Mouse (Mus musculus) spleen, postnatal 14 days (tissue): ENCODE measurements around the gene Zfp943.
"Not testable (repeated sequence)": the region's sequence is repeated elsewhere in the genome, so short reads cannot be mapped to it uniquely, and the experiment has no call there.

ENCODE experiments used
- DNase-seq, 2 experiments: peaks; one replicate each; pipeline ENCODE4 v3.0.0; 2021 to 2022; ENCODE audit warnings: low spot score in 2 of 2

Gene Zfp943

DNA sequence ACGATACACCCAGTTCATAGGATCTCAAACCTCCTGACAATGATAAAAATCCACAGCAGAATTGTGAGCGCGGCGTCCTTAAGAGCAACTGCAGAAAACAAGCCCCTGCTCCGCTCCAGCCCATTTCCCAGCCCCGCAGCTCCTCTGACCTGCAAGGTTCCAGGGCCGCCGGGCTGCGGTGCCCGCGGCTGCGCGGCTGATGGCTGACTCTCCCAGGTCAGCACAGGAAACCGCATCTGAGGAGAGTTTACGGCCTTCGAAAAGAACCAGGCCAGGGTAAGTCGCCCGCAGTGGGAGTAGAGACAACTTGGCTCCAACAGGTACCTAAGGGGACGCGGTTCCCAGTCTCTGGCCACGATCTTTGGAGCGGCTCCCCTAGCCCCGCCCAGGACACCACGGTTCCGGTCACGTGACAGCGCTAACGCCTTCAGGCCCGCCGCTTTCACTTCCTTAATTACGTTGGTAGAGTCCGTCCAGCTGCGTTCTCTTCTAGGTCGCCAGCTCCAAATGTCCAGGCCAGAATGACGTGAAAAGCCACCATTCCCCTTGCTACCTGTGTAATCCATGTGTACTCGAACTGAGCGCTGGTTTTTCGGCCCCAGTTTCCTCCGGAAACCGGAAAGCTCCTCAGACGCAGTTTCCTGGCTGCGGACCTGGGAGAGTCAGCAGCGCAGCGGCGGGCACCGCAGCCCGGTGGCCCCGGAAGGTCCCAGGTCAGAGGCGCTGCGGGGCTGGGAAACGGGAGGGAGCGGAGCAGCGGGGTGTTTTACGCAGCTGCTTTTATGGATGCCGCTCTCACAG is at the start of gene Zfp943, which contains the start of gene Zfp942:
Gene Zfp943 (plus strand): TSS at position 446 of the 801 bp plus-strand sequence.
Gene Zfp942 (minus strand): TSS at position 358 of the 801 bp plus-strand sequence.
- peak; percentile 42 to 54 for DNase-seq

GRCm38 (mm10) chr17:21963302-21963701 is 950 bp downstream of the Zfp943 start:
- DNase-seq, result no peak

DNA sequence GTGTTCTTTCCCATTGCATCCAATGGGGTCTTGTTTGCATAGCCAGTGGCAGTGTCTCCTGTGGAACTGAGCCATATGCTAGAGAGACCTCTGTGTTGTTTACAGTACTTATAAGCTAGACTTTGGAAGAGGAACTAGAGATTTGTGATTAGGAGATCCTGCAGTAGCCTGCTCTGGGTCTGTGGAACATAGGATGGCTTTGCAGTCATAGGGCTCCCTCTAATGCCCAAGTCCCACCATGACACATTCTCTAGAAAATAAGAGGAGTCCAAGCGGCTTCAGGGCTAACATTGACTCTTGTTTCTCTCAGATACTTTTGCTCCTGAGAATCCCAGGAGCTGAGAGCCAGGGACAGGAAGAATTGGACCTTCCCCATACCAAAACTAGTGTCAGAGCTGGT is 73.2 kb downstream of the Zfp943 start:
- not testable (repeated sequence) for DNase-seq

DNA sequence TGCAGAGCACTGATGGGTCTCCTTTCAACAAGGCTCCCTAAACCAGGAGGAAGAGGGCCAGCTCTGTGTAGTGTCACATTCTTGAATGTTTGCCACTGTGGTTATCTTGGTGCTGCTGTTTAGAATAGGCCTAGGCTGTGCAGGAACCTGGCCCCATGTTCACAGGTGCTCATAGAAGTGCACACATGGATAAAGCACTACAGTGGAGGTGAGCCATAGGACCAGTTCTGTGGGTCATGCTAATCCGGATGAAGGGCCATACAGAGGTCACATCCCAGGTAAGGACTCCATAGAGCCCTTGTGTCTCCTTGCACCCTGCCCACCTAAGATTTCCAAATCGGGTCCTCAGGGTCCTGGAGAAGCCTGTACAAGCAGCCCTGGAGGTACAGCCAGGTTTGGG is 87.1 kb downstream of the Zfp943 start:
- DNase-seq, result no peak

DNA sequence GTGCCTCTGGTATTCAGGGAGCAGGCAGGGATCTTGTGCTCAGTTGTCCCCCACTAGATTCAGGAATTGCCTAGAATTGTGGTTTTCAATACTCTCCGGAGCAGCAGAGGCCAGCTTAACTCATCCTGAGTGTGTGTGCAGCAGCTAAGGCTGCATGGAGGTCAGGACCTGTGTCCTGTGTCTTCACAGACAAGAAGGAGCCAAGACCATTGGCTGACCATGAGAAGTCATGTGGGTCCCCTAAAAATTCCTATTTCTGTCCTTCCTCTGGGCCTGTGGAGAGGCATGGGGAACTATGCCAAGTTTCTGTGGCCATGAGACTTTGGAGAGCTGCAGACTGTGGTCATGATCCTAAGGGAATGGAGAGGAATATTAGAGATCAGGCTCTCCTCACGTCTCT is 90.9 kb downstream of the Zfp943 start:
- no peak for DNase-seq

- peak in 1 of 2 experiments; percentile 4 for DNase-seq
Measured at GRCm38 (mm10) chr17:22081031-22081631, 118.8 kb downstream of the Zfp943 start.

GRCm38 (mm10) chr17:22083224-22083623 is 120.9 kb downstream of the Zfp943 start:
- DNase-seq, result not testable (repeated sequence)

DNA sequence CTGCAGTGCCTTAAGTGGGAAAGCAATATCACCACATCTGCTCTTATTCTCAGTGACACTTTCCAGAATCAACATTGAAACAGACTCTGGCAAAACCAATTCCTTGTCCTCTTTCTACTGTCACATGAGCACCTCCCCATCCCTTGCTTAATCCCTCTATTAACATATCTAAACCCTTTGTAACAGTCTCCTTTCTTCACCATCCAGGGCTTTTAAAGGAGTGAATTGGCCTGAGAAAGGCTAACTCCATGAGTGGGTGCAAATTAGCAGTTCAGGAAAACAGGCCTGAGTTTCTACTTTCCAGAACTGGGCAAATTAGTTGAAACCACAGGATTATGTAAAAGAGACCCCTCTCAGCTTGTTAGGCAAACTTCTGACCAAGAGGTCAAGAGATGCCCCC is 156.4 kb downstream of the Zfp943 start:
- no peak for DNase-seq
